In the genomic region with DNA sequence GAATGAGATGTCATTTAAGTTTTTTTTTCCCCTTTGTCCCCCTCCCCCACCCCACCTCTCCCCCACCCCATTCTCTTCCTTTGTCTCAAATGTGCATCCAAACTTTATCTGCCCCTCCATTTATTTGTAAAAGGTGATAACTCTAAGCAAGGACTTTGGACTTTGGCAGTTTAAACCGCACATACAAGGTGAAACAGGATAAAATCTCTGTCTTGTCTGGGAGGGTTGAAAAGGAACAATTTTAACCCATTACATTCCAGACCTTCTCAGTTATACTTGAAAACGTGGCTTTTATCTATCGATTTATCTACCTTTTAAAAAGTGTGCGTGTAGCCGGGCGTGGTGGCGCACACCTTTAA, we compare ENCODE assay signal across 26 mouse cellular contexts. TPM values are rescaled to one million over a fixed set of nuclear protein-coding genes. Genes with fewer than 3 reads are reported as not detected.
DNase-seq lines count a peak whose midpoint lies in the region; ATAC-seq and TF ChIP-seq lines count a peak whose summit lies in the region.
"Had no signal": no experiment of that assay in that cellular context is flagged by ENCODE, and none has a peak within 500 bp of the region (broad histone marks: within the 10 kb centered on the region; RNA-seq: fewer than 3 reads in every experiment).

No protein-coding gene starts in this region.

- H3K79me2 ChIP-seq in MEL (ENCODE audit: control insufficient read depth, insufficient read depth, low read length, poor library complexity): no peaks in the 10 kb centered on the region

- H3K36me3 ChIP-seq in forebrain, embryonic 10.5 days (replicated peaks): no peaks in the 10 kb centered on the region
- H3K36me3 ChIP-seq in forebrain, embryonic 14.5 days (ENCODE audit: control insufficient read depth, insufficient read depth, low read length): no peaks in the 10 kb centered on the region
- no peaks in the 10 kb centered on the region for H3K36me3 ChIP-seq in intestine, embryonic 14.5 days (ENCODE audit: control insufficient read depth, insufficient read depth, low read length)
- no peaks in the 10 kb centered on the region for H3K36me3 ChIP-seq in intestine, embryonic 16.5 days (ENCODE audit: control insufficient read depth, insufficient read depth, low read length)
- H3K36me3 ChIP-seq in ES-Bruce4 (ENCODE audit: control insufficient read depth, insufficient read depth, low read length, poor library complexity, severe bottlenecking) (no peaks in the 10 kb centered on the region), MEL (ENCODE audit: control insufficient read depth in 1 of 2, insufficient read depth in 2 of 2, low read length in 2 of 2) (peaks cover 0 to 9% of the 10 kb centered on the region in 2 experiments; a peak in 2 of 4 replicates)
- H3K36me3 ChIP-seq in thymus, adult 2 months (ENCODE audit: control insufficient read depth, insufficient read depth, low read length): no peaks in the 10 kb centered on the region
- H3K36me3 ChIP-seq: embryonic facial prominence, embryonic 10.5 days; embryonic facial prominence, embryonic 12.5 days; forebrain, embryonic 12.5 days; forebrain, embryonic 15.5 days; G1E had no signal

- no peak overlapping the region for H3K4me2 ChIP-seq in forebrain, embryonic 14.5 days (ENCODE audit: low read length)
- no peak overlapping the region for H3K4me2 ChIP-seq in intestine, embryonic 14.5 days (ENCODE audit: low read length)
- no peak overlapping the region for H3K4me2 ChIP-seq in intestine, embryonic 16.5 days (ENCODE audit: low read depth, low read length)
- H3K4me2 ChIP-seq: embryonic facial prominence, embryonic 12.5 days; forebrain, embryonic 12.5 days; forebrain, embryonic 15.5 days had no signal

- DNase-seq in forebrain, embryonic 10.5 days (ENCODE audit: extremely low spot score, low spot score): no peak
- DNase-seq in forebrain, embryonic 14.5 days (ENCODE audit: low spot score): no peak
- DNase-seq in intestine, embryonic 14.5 days (ENCODE audit: low spot score): no peak
- DNase-seq in MEL (ENCODE audit: low read depth, low spot score): peak; percentile 61
- DNase-seq in thymus, adult 2 months: no peak
- DNase-seq: adrenal gland, adult 2 months; adrenal gland, postnatal 14 days; adrenal gland, postnatal 36 days; B cell, adult 2 months; cerebellum, adult 11-12 months; cerebellum, adult 2 months; cerebellum, adult 9-10 months; cerebellum, postnatal 10 days; cerebellum, postnatal 25 days; forebrain, postnatal 0 days had no signal

- no peak overlapping the region for H3K9ac ChIP-seq in forebrain, embryonic 14.5 days (ENCODE audit: low read length)
- H3K9ac ChIP-seq in intestine, embryonic 14.5 days (ENCODE audit: low read length): no peak overlapping the region
- no peak overlapping the region for H3K9ac ChIP-seq in intestine, embryonic 16.5 days (ENCODE audit: low read depth, low read length)
- H3K9ac ChIP-seq in ES-Bruce4 (ENCODE audit: low read depth, poor library complexity, severe bottlenecking) (peak overlapping the region; percentile 67), MEL (ENCODE audit: control insufficient read depth, low read depth, low read length, poor library complexity, severe bottlenecking) (no peak overlapping the region; the same call in 1 of the 2 replicates)
- H3K9ac ChIP-seq: embryonic facial prominence, embryonic 12.5 days; forebrain, embryonic 12.5 days; forebrain, embryonic 15.5 days; forebrain, postnatal 0 days had no signal

- no peak for TF ChIP-seq RAD21 in MEL (IDR thresholded peaks at IDR 0.05; ENCODE audit: low read depth, low read length)

- peaks cover 9% of the 10 kb centered on the region; the same call in 1 of the 2 replicates for H3K4me1 ChIP-seq in forebrain, embryonic 10.5 days
- no peaks in the 10 kb centered on the region for H3K4me1 ChIP-seq in forebrain, embryonic 14.5 days (ENCODE audit: control insufficient read depth, insufficient read depth, low read length)
- H3K4me1 ChIP-seq in intestine, embryonic 14.5 days (replicated peaks; ENCODE audit: control insufficient read depth, insufficient read depth, low read length): peaks cover 4% of the 10 kb centered on the region; the same call in 1 of the 2 replicates
- H3K4me1 ChIP-seq in intestine, embryonic 16.5 days (ENCODE audit: control insufficient read depth, insufficient read depth, low read length): no peaks in the 10 kb centered on the region
- H3K4me1 ChIP-seq in ES-Bruce4 (ENCODE audit: control insufficient read depth, insufficient read depth, low read length): peaks cover 5% of the 10 kb centered on the region
- H3K4me1 ChIP-seq in MEL (ENCODE audit: control insufficient read depth in 1 of 2, insufficient read depth in 2 of 2, low read length in 2 of 2): peaks cover 0 to 7% of the 10 kb centered on the region in 2 experiments; a peak in 1 of 4 replicates
- H3K4me1 ChIP-seq in thymus, adult 2 months (replicated peaks; ENCODE audit: control insufficient read depth, insufficient read depth, low read length): peaks cover 5% of the 10 kb centered on the region
- H3K4me1 ChIP-seq: embryonic facial prominence, embryonic 12.5 days; forebrain, embryonic 12.5 days; forebrain, embryonic 15.5 days had no signal

- TF ChIP-seq CTCF in ES-Bruce4 (IDR thresholded peaks at IDR 0.05; ENCODE audit: low read depth, low read length): no peak
- no peak for TF ChIP-seq CTCF in MEL (IDR thresholded peaks at IDR 0.05 in 2 of 3, conservative IDR thresholded peaks at IDR 0.05 in 1 of 3; ENCODE audit: control insufficient read depth in 1 of 3, insufficient read depth in 1 of 3, low read depth in 2 of 3, low read length in 3 of 3, poor library complexity in 1 of 3, severe bottlenecking in 1 of 3)
- no peak for TF ChIP-seq CTCF in thymus, adult 2 months (IDR thresholded peaks at IDR 0.05; ENCODE audit: borderline replicate concordance, control insufficient read depth, extremely low read depth, insufficient read depth, low read length, poor library complexity)

- 88% methylated on average over 7 of the region's 7 CpGs for WGBS in forebrain, embryonic 10.5 days
- WGBS in forebrain, embryonic 14.5 days: 89% methylated on average over 7 of the region's 7 CpGs
- 75% methylated on average over 7 of the region's 7 CpGs for WGBS in intestine, embryonic 14.5 days
- WGBS in intestine, embryonic 16.5 days: 78% methylated on average over 7 of the region's 7 CpGs
- 89% methylated on average over 7 of the region's 7 CpGs for WGBS in thymus, adult 2 months

- H3K4me3 ChIP-seq in forebrain, embryonic 10.5 days: no peak overlapping the region
- no peak overlapping the region for H3K4me3 ChIP-seq in forebrain, embryonic 14.5 days (ENCODE audit: low read depth, low read length)
- H3K4me3 ChIP-seq in intestine, embryonic 14.5 days (ENCODE audit: low read depth, low read length): no peak overlapping the region
- H3K4me3 ChIP-seq in intestine, embryonic 16.5 days (ENCODE audit: low read length): no peak overlapping the region
- no peak overlapping the region for H3K4me3 ChIP-seq in ES-Bruce4 (ENCODE audit: low read depth, low read length)
- peak overlapping the region; percentile 49 to 54; a peak in 3 of 4 replicates for H3K4me3 ChIP-seq in MEL (ENCODE audit: control insufficient read depth in 1 of 2, insufficient read depth in 1 of 2, low read depth in 2 of 2, low read length in 2 of 2)
- no peak overlapping the region for H3K4me3 ChIP-seq in thymus, adult 2 months (ENCODE audit: control insufficient read depth, insufficient read depth, low read length)
- H3K4me3 ChIP-seq: embryonic facial prominence, embryonic 10.5 days; embryonic facial prominence, embryonic 12.5 days; forebrain, embryonic 12.5 days; forebrain, embryonic 15.5 days had no signal

- no peak for ATAC-seq in forebrain, embryonic 14.5 days
- ATAC-seq in intestine, embryonic 14.5 days (replicated peaks; ENCODE audit: low FRiP score, low TSS enrichment, low read depth): no peak
- no peak for ATAC-seq in intestine, embryonic 16.5 days
- ATAC-seq: CD4-positive, CD25-positive, alpha-beta regulatory T cell, adult 4 months; forebrain, embryonic 15.5 days; forebrain, postnatal 0 days had no signal

- no peaks in the 10 kb centered on the region for H3K9me3 ChIP-seq in forebrain, embryonic 10.5 days
- no peaks in the 10 kb centered on the region for H3K9me3 ChIP-seq in forebrain, embryonic 14.5 days (replicated peaks; ENCODE audit: control insufficient read depth, low read length)
- no peaks in the 10 kb centered on the region for H3K9me3 ChIP-seq in intestine, embryonic 14.5 days (ENCODE audit: control insufficient read depth, low read length)
- no peaks in the 10 kb centered on the region for H3K9me3 ChIP-seq in intestine, embryonic 16.5 days (ENCODE audit: control insufficient read depth, low read length)
- H3K9me3 ChIP-seq in ES-Bruce4 (replicated peaks; ENCODE audit: control insufficient read depth, insufficient read depth, low read length, poor library complexity, severe bottlenecking): no peaks in the 10 kb centered on the region
- no peaks in the 10 kb centered on the region for H3K9me3 ChIP-seq in MEL (replicated peaks; ENCODE audit: insufficient read depth, low read length)
- H3K9me3 ChIP-seq: embryonic facial prominence, embryonic 10.5 days; embryonic facial prominence, embryonic 12.5 days; forebrain, embryonic 12.5 days; forebrain, embryonic 15.5 days; G1E had no signal

- H3K27me3 ChIP-seq in forebrain, embryonic 10.5 days (ENCODE audit: poor library complexity, severe bottlenecking): 0 out of 2 replicates have a peak, but pooled peaks cover 10% of the 10 kb centered on the region
- H3K27me3 ChIP-seq in forebrain, embryonic 14.5 days (replicated peaks; ENCODE audit: control insufficient read depth, insufficient read depth, low read length): no peaks in the 10 kb centered on the region
- no peaks in the 10 kb centered on the region for H3K27me3 ChIP-seq in intestine, embryonic 14.5 days (replicated peaks; ENCODE audit: control insufficient read depth, insufficient read depth, low read length)
- H3K27me3 ChIP-seq in intestine, embryonic 16.5 days (replicated peaks; ENCODE audit: control insufficient read depth, insufficient read depth, low read length): no peaks in the 10 kb centered on the region
- H3K27me3 ChIP-seq in ES-Bruce4 (ENCODE audit: control insufficient read depth, insufficient read depth, low read length, poor library complexity, severe bottlenecking) (no peaks in the 10 kb centered on the region), MEL (ENCODE audit: control insufficient read depth in 1 of 2, insufficient read depth in 2 of 2, low read length in 2 of 2) (no peaks in the 10 kb centered on the region)
- no peaks in the 10 kb centered on the region for H3K27me3 ChIP-seq in thymus, adult 2 months (ENCODE audit: control insufficient read depth, insufficient read depth, low read length)
- H3K27me3 ChIP-seq: CH12.LX; embryonic facial prominence, embryonic 12.5 days; forebrain, embryonic 12.5 days; forebrain, embryonic 15.5 days had no signal

- 0 out of 2 replicates have a peak overlapping the region, but pooled peaks have one; percentile 11 for H3K27ac ChIP-seq in forebrain, embryonic 10.5 days
- no peak overlapping the region for H3K27ac ChIP-seq in forebrain, embryonic 14.5 days (ENCODE audit: low read depth, low read length)
- 0 out of 2 replicates have a peak overlapping the region, but pooled peaks have one; percentile 40 for H3K27ac ChIP-seq in intestine, embryonic 14.5 days (ENCODE audit: low read depth)
- H3K27ac ChIP-seq in intestine, embryonic 16.5 days (ENCODE audit: low read length): no peak overlapping the region
- H3K27ac ChIP-seq in ES-Bruce4 (ENCODE audit: insufficient read depth, low read length): peak overlapping the region; percentile 84
- H3K27ac ChIP-seq in MEL (ENCODE audit: control insufficient read depth, low read depth, low read length): peak overlapping the region; percentile 63
- no peak overlapping the region for H3K27ac ChIP-seq in thymus, adult 2 months (ENCODE audit: control insufficient read depth, insufficient read depth, low read length)
- H3K27ac ChIP-seq: embryonic facial prominence, embryonic 10.5 days; embryonic facial prominence, embryonic 12.5 days; forebrain, embryonic 12.5 days; forebrain, embryonic 15.5 days had no signal

- TF ChIP-seq POLR2A in ES-Bruce4 (IDR thresholded peaks at IDR 0.05; ENCODE audit: insufficient read depth, low read length) (no peak), MEL (IDR thresholded peaks at IDR 0.05; ENCODE audit: control insufficient read depth in 1 of 2, insufficient read depth in 1 of 2, low read depth in 1 of 2, low read length in 2 of 2, poor library complexity in 1 of 2) (no peak)
- TF ChIP-seq POLR2A in thymus, adult 2 months (IDR thresholded peaks at IDR 0.05; ENCODE audit: control insufficient read depth, extremely low read depth, insufficient read depth, low read length, poor library complexity): no peak

- TF ChIP-seq EP300 in ES-Bruce4 (IDR thresholded peaks at IDR 0.05; ENCODE audit: insufficient read depth, low read depth, low read length): no peak
- TF ChIP-seq EP300 in MEL (IDR thresholded peaks at IDR 0.05; ENCODE audit: low read depth in 1 of 2, low read length in 2 of 2): peak; percentile 72 to 92

RNA-seq across cellular contexts. Expression of a gene that starts 10.7 kb away (rescaled TPM):
- 53.5 and 56.5 TPM in 2 replicates for polyA plus RNA-seq in forebrain, embryonic 10.5 days (2016; fragmentation: Nextera tagmentation; extraction: Ambion mirVana)
- polyA plus RNA-seq in forebrain, embryonic 14.5 days (2014; fragmentation: Nextera tagmentation; extraction: Ambion mirVana): 38.6 and 39.0 TPM in 2 replicates
- polyA plus RNA-seq in intestine, embryonic 14.5 days (2014; fragmentation: Nextera tagmentation; extraction: Ambion mirVana): 38.4 and 41.4 TPM in 2 replicates
- 18.1 and 20.9 TPM in 2 replicates for polyA plus RNA-seq in intestine, embryonic 16.5 days (2015; fragmentation: Nextera tagmentation; extraction: Ambion mirVana)
- 60.7 and 65.1 TPM in 2 replicates for polyA plus RNA-seq in ES-Bruce4 (2011; ENCODE audit: insufficient read depth, insufficient read length, low read depth, missing spikeins)
- total RNA-seq in MEL (2012; rRNA removed): 8.2 and 12.0 TPM in 2 replicates
- 10 to 100 TPM in 1 of 2 experiments, not detected in 1; 24.5 TPM for polyA plus RNA-seq in MEL (2012; ENCODE audit: insufficient read depth in 1 of 2, insufficient read length in 2 of 2, low read depth in 1 of 2, low replicate concordance in 2 of 2, missing spikeins in 1 of 2)
- 11.8 and 12.2 TPM in 2 replicates for polyA plus RNA-seq in thymus, adult 2 months (2012; rRNA removed)
- polyA plus RNA-seq: G1E had no signal

RNA-seq across cellular contexts. Expression of a gene that starts 22.1 kb away (rescaled TPM):
- polyA plus RNA-seq in forebrain, embryonic 10.5 days (2016; fragmentation: Nextera tagmentation; extraction: Ambion mirVana): 1.0 and 1.2 TPM in 2 replicates
- polyA plus RNA-seq in forebrain, embryonic 14.5 days (2014; fragmentation: Nextera tagmentation; extraction: Ambion mirVana): 0.14 and 0.36 TPM in 2 replicates
- polyA plus RNA-seq in intestine, embryonic 14.5 days (2014; fragmentation: Nextera tagmentation; extraction: Ambion mirVana): 16.3 and 20.2 TPM in 2 replicates
- 45.0 and 45.4 TPM in 2 replicates for polyA plus RNA-seq in intestine, embryonic 16.5 days (2015; fragmentation: Nextera tagmentation; extraction: Ambion mirVana)
- polyA plus RNA-seq in ES-Bruce4 (2011; ENCODE audit: insufficient read depth, insufficient read length, low read depth, missing spikeins) (5.0 and 5.4 TPM in 2 replicates), MEL (2012; ENCODE audit: insufficient read depth in 1 of 2, insufficient read length in 2 of 2, low read depth in 1 of 2, low replicate concordance in 2 of 2, missing spikeins in 1 of 2) (1 to 10 TPM in 1 of 2 experiments, not detected in 1; 5.3 TPM)
- total RNA-seq in MEL (2012; rRNA removed): 3.2 TPM in 2 replicates
- polyA plus RNA-seq in thymus, adult 2 months (2012; rRNA removed): 0.39 and 0.46 TPM in 2 replicates
- polyA plus RNA-seq: CD4-positive, CD25-positive, alpha-beta regulatory T cell, adult 4 months; embryonic facial prominence, embryonic 14.5 days; G1E had no signal

RNA-seq across cellular contexts. Expression of a gene that starts 27.4 kb away (rescaled TPM):
- polyA plus RNA-seq in forebrain, embryonic 10.5 days (2016; fragmentation: Nextera tagmentation; extraction: Ambion mirVana): 0.12 TPM in 1 of 2 replicates, not detected in the other
- polyA plus RNA-seq in forebrain, embryonic 14.5 days (2014; fragmentation: Nextera tagmentation; extraction: Ambion mirVana): not detected in 2 replicates
- polyA plus RNA-seq in intestine, embryonic 14.5 days (2014; fragmentation: Nextera tagmentation; extraction: Ambion mirVana): 0.16 TPM in 1 of 2 replicates, not detected in the other
- 0.09 and 0.17 TPM in 2 replicates for polyA plus RNA-seq in intestine, embryonic 16.5 days (2015; fragmentation: Nextera tagmentation; extraction: Ambion mirVana)
- polyA plus RNA-seq in ES-Bruce4 (2011; ENCODE audit: insufficient read depth, insufficient read length, low read depth, missing spikeins) (0.96 TPM in 1 of 2 replicates, not detected in the other), MEL (2012; ENCODE audit: insufficient read depth in 1 of 2, insufficient read length in 2 of 2, low read depth in 1 of 2, low replicate concordance in 2 of 2, missing spikeins in 1 of 2) (under 1 TPM in 1 of 2 experiments, not detected in 1; 0.08 TPM)
- 0.15 TPM in 1 of 2 replicates, not detected in the other for total RNA-seq in MEL (2012; rRNA removed)
- 0.08 and 0.27 TPM in 2 replicates for polyA plus RNA-seq in thymus, adult 2 months (2012; rRNA removed)
- total RNA-seq: adrenal gland, adult 2 months; adrenal gland, postnatal 14 days; adrenal gland, postnatal 36 days; CH12.LX; G1E had no signal
- polyA plus RNA-seq: adrenal gland, adult 2 months; CD4-positive, CD25-positive, alpha-beta regulatory T cell, adult 4 months; cortical plate, adult 2 months; G1E had no signal

RNA-seq across cellular contexts. Expression of a gene that starts 40.7 kb away (rescaled TPM):
- 51.1 and 53.1 TPM in 2 replicates for polyA plus RNA-seq in forebrain, embryonic 10.5 days (2016; fragmentation: Nextera tagmentation; extraction: Ambion mirVana)
- 11.0 and 13.6 TPM in 2 replicates for polyA plus RNA-seq in forebrain, embryonic 14.5 days (2014; fragmentation: Nextera tagmentation; extraction: Ambion mirVana)
- 25.4 and 27.7 TPM in 2 replicates for polyA plus RNA-seq in intestine, embryonic 14.5 days (2014; fragmentation: Nextera tagmentation; extraction: Ambion mirVana)
- polyA plus RNA-seq in intestine, embryonic 16.5 days (2015; fragmentation: Nextera tagmentation; extraction: Ambion mirVana): 20.2 and 25.4 TPM in 2 replicates
- polyA plus RNA-seq in ES-Bruce4 (2011; ENCODE audit: insufficient read depth, insufficient read length, low read depth, missing spikeins): 43.3 and 46.5 TPM in 2 replicates
- 24.3 and 25.8 TPM in 2 replicates for total RNA-seq in MEL (2012; rRNA removed)
- polyA plus RNA-seq in MEL (2012; ENCODE audit: insufficient read depth in 1 of 2, insufficient read length in 2 of 2, low read depth in 1 of 2, low replicate concordance in 2 of 2, missing spikeins in 1 of 2): 10 to 100 TPM in 1 of 2 experiments, not detected in 1; 70.2 TPM
- 40.8 and 57.0 TPM in 2 replicates for polyA plus RNA-seq in thymus, adult 2 months (2012; rRNA removed)

Comparison
In these comparisons a context has a peak if more than half of its experiments do, and no peak if none do; other contexts are left out.
1. H3K27ac ChIP-seq: peak in forebrain, embryonic 10.5 days (single experiment), intestine, embryonic 14.5 days (single experiment), ES-Bruce4 (single experiment) and MEL (single experiment); none in forebrain, embryonic 14.5 days (single experiment), intestine, embryonic 16.5 days (single experiment) and thymus, adult 2 months (single experiment).
2. H3K4me3 ChIP-seq: peak in MEL (2 of 2); none in forebrain, embryonic 10.5 days (single experiment), forebrain, embryonic 14.5 days (single experiment), intestine, embryonic 14.5 days (single experiment), intestine, embryonic 16.5 days (single experiment), ES-Bruce4 (single experiment) and thymus, adult 2 months (single experiment).